Mouse (Mus musculus) adrenal gland, postnatal 4 days (tissue): ENCODE results near the gene Gm49673. TPM values are rescaled to one million over a fixed set of nuclear protein-coding genes. Genes with fewer than 3 reads are reported as not detected.
A peak's percentile ranks its signal among the peaks of the same experiment; 100 is the strongest.
"Not testable (repeated sequence)": the region's sequence is repeated elsewhere in the genome, so short reads cannot be mapped to it uniquely, and the experiment has no call there.

Experiments
- DNase-seq, 2 experiments: peaks; one replicate each; pipeline ENCODE4 v3.0.0; 2021 to 2022; ENCODE audit warnings: low spot score in 2 of 2, mixed read lengths in 2 of 2
- total RNA-seq, 2 experiments: library from RNA; stranded (reverse); gene quantifications; 2 replicates each; pipeline ENCODE4 v1.2.3; 2021

The Gm49673 gene
- total RNA-seq, 2 experiments from 2014 or later = 0.31 to 0.79 TPM

DNA sequence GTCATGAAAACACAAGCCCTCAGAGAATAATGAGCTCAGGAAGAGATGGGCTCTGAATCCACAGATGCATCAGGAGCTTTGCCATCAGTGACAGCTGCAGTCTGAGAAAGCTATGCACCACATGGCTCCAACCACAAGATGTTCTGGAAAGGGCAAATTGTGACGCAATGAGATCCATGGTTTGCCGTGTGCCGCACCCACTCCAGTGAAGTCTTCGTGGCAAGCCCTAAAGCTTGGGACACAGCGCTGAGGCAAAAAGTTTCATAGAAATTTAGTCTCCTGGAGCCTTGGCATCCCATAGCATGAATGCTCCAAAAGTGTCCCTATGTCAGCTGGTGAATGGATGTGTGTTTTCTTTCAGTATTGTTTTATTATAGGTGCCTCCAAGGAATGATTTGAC lies 9.5 kb downstream of the Gm49673 start:
- not testable (repeated sequence) for DNase-seq

GRCm38 (mm10) chr17:8130849-8131248 lies 16.7 kb downstream of the Gm49673 start:
- not testable (repeated sequence) for DNase-seq

GRCm38 (mm10) chr17:8129578-8129977 lies 18.0 kb downstream of the Gm49673 start:
- not testable (repeated sequence) for DNase-seq

DNA sequence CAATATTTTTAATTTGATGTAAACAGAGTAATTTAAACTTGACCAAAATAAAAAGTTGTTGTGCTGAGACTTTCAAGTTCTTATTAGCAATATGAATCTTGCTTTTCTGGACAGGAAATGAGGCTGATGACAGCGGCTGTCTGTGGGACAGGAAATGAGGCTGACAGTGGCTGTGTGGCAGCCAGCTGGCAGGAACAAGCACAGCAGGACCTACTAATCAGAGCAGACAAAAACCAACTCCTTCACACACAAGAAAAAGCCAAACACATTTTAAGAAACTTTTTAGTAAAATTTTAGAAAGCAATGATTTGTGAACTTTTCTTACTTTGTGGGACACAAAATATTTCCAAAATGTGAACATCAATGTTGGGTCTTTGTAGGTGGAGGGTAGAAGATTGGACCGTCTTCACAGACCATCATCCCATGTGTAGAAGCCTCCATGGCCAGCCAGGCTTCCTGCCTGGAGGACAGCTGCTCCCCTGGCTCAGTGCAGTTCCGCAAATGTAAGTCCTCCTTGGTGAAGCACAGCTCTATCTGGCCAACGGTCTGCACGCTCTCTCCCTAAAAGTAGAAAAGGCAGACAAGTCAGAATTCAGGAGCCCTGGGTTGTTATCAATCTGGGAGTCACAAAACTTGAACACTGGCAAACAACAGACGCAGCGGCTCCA lies 19.1 kb downstream of the Gm49673 start:
- DNase-seq = not testable (repeated sequence)

GRCm38 (mm10) chr17:8124586-8124985 lies 23.0 kb downstream of the Gm49673 start:
- not testable (repeated sequence) for DNase-seq

DNA sequence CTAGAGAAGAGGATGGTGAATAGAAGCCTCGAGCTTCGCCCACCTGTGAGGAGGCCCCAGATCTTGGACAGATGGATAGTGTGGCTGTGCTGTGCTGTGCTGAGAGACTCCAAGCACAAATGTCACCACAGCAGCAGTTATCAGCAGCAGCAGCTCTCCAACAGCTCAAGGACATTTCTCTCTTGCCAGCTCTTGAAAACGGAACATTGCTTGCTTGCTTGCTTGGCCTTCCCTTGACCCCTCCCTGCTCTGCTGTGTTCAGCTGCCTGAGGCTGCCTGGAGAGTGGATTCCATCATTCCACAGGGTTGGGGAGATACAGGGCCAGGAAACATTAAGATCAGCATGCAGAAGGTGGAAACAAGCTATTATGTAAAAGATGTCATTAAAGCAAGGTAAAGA lies 24.6 kb downstream of the Gm49673 start:
- not testable (repeated sequence) for DNase-seq

GRCm38 (mm10) chr17:8116928-8117327 lies 30.7 kb downstream of the Gm49673 start:
- not testable (repeated sequence) for DNase-seq

GRCm38 (mm10) chr17:8116378-8116777 lies 31.2 kb downstream of the Gm49673 start:
- not testable (repeated sequence) for DNase-seq

- DNase-seq = not testable (repeated sequence)
Measured at GRCm38 (mm10) chr17:8112199-8112598, 35.4 kb downstream of the Gm49673 start.

DNA sequence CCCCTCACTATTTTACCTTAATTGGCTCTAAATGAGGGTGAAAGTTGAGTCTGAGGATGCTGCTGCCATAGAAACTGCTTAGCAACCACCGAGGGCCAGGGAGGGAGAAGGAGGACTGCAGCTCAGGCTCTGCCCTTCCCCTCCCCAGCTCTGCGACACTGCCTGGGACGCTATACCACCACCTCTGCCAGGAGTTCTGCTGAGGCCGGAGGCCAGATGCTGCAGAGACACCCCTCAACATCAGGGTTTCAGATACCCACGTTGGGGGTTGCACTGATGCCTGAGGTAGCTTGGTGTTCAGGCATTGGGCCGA lies 46.3 kb downstream of the Gm49673 start:
- not testable (repeated sequence) for DNase-seq

DNA sequence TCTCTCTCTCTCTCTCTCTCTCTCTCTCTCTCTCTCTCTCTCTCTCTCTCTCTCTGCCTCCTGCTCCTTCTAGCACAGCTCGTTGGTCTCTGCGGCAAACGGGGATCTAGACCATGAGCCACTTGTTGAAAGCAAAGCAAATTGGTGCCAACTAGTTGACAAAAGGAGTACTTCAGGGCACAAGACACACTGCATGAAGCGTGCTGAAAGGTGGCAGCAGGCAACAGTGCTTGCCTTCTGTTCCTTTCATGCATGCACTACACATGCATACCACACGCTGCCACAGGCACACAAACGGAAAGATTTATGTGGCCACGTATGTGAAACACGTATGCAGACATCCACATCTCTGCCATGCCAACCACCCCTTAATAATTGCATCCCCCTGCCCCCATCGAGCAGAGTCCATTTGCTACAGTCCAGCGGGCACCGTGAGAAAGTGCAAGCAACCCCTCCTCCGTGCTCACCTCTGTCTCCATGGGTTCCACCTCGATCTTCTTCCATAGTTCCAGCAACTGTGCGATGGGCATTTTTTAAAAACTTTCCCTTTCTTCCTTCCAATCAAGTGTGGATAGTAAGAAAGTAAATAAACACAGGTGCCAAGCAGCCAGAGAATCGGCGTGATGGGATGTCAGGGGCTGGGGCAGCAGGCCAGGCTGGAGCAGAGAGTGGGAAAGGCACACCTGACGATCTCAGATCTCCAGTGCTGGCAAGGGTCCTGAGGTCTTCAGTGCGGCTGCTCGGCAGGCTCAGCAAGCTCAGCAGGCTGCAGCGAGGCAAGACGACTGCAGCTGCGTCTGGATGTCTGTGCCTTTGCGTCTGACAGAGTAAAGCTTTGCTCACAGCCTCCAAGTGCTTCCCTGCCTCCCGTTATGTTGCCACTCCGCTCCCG lies 46.9 kb downstream of the Gm49673 start:
- DNase-seq = not testable (repeated sequence)

GRCm38 (mm10) chr17:8096199-8096598 lies 51.4 kb downstream of the Gm49673 start:
- DNase-seq = not testable (repeated sequence)

DNA sequence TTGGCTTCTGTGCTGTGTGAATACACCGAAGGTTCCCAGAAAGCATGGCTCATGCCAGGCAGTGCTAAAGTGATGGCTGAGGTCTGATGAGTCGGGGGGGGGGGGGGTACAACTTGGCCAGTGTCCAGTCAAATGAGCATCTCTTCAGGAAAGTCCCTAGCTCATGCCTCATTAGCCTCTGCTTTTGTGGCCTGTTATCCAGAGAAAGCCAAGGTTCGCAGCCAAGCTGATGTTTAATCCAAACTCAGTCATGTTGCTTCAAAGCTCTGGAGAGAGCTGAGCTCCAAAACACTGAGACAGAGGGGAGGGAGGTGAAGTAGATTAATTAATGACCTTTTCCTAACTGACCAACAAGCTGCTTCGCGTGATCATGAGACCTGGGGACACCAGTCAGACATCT lies 51.9 kb downstream of the Gm49673 start:
- not testable (repeated sequence) for DNase-seq

- not testable (repeated sequence) for DNase-seq
Measured at GRCm38 (mm10) chr17:8092537-8093526, 54.8 kb downstream of the Gm49673 start.

GRCm38 (mm10) chr17:8091320-8091719 lies 56.3 kb downstream of the Gm49673 start:
- DNase-seq = not testable (repeated sequence)

- not testable (repeated sequence) for DNase-seq
Measured at GRCm38 (mm10) chr17:8069847-8070246, 77.7 kb downstream of the Gm49673 start.

DNA sequence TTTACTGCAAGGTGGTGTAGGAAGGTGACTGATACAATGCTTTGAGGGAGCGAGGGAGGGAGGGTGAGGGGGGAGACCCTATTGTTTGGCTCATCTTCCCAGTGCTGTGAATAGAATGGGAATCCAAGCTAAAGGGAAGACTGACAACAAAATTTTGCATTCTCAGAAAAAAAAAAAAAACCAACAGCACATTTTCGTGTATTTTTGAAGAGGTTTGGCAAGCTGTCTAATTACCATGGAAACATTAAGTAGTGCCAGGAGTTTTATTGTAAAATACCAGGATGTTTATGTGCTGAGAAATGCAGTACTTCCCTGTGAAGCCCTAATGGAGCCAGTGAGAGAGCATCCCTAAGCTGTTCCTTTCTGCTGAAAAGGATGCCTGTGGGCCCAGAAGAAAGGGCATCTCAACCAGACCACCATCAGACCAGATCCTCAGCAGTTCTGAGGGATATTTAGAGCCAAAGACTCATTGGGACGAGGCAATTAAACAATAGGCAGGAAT lies 90.9 kb downstream of the Gm49673 start:
- not testable (repeated sequence) for DNase-seq

DNA sequence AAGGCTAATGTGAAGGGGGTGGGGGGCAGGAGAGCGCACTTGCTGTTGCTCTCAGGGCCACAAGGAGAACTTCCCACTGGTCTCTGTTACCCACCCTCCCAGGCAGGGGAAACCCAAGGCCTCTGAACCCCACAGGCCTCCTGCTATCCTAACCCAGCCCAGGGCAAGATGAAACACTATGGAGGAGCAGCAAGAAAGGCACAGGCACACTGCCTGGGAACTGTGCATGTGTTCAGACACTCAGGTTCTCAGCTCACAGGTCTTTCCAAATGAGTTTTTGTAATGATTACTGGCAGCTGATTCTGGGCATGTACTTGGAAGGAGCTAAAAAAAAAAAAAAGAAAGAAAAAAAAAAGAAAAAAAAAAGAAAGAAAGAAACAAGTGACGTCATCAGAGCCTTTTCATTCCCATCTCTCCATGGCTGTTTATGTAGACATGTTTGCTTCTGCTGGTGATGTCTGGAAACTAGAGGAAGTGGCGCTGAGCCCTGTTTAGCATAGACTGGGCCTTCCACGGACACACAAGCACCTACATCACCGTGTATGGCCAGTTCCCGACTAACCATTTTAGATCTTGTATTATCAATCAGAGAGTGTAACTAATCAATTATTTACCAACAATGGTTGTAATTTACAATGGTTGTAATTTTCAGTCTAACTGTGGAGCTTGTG lies 91.5 kb downstream of the Gm49673 start:
- not testable (repeated sequence) for DNase-seq

DNA sequence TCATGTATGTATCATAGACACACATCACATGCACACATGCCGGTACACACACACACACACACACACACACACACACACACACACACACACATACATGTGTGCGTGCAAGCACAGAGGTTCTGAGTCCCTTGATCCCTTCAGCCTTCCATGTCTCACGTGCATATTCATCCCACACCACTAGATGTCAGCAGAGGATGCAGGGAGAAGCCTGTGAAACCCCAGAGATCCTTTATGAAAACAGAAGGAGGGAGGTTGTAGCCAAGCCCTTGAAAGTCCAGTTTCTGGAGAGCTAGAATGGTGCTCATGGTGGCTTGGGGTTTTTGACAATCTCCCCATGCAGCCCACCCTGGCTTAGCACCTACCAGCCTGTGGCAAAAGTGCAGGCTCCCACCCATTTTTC lies 96.3 kb downstream of the Gm49673 start:
- peak; percentile 28 to 66 for DNase-seq

DNA sequence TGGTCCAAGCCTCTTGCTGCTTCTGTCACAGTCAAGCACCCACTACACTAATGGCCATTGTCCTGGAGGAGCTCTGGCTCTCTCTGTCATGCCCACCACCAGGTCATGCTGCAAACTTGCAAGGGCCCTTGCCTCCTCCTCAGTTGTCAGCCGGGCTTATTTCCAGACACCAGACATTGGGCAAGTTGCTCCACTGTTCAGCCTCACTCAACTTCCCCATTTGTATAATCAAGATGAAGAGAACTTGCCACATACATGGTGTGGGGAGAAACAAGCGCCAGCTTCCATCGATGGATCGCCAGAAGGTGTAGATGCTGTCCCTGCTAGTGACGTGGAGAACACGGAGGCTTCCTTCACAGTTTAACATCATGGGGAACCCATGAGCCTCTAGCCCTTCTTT lies 97.4 kb downstream of the Gm49673 start:
- DNase-seq = not testable (repeated sequence)
